Mouse (Mus musculus) heart, embryonic 13.5 days (tissue): ENCODE results near the gene Eef1a2. TPM values are rescaled to one million over a fixed set of nuclear protein-coding genes. Genes with fewer than 3 reads are reported as not detected.

Experiments used
- ATAC-seq: fragments of 200-750 bp; cut with Nextera tagmentation; 2 replicates; pipeline ENCODE4 v1.8.0; 2017; ENCODE audit warnings: moderate TSS enrichment; ENCODE audit not compliant: insufficient number of reproducible peaks, low FRiP score, low TSS enrichment; ENCODE audit errors: extremely low read depth
- H3K27ac ChIP-seq: fragments of 300-500 bp; sonication (generic); replicated peaks from 2 replicates; pipeline ENCODE4 v1.5.1; 2015; ENCODE audit warnings: moderate library complexity, mild to moderate bottlenecking, inconsistent platforms
- H3K27me3 ChIP-seq: fragments of 300-500 bp; sonication (generic); replicated peaks from 2 replicates; pipeline ENCODE4 v1.6.1; 2015; ENCODE audit warnings: mild to moderate bottlenecking, inconsistent platforms
- H3K36me3 ChIP-seq: fragments of 300-500 bp; sonication (generic); 2 replicates; pipeline ENCODE4 v1.6.1; 2015; ENCODE audit warnings: mild to moderate bottlenecking, inconsistent platforms
- H3K4me1 ChIP-seq: fragments of 300-500 bp; sonication (generic); 2 replicates; pipeline ENCODE4 v1.6.1; 2015; ENCODE audit warnings: inconsistent platforms
- H3K4me2 ChIP-seq: fragments of 300-500 bp; sonication (generic); 2 replicates; pipeline ENCODE4 v1.6.1; 2015; ENCODE audit warnings: inconsistent platforms, mild to moderate bottlenecking, moderate library complexity
- H3K4me3 ChIP-seq: fragments of 300-500 bp; sonication (generic); 2 replicates; pipeline ENCODE4 v1.5.1; 2015; ENCODE audit warnings: moderate library complexity, mild to moderate bottlenecking, inconsistent platforms
- H3K9ac ChIP-seq: fragments of 300-500 bp; sonication (generic); 2 replicates; pipeline ENCODE4 v1.6.1; 2015; ENCODE audit warnings: inconsistent platforms, mild to moderate bottlenecking, moderate library complexity
- H3K9me3 ChIP-seq: fragments of 300-500 bp; sonication (generic); 2 replicates; pipeline ENCODE4 v1.6.1; 2016; ENCODE audit warnings: inconsistent platforms
- WGBS: fragments of 180-500 bp; shearing (Covaris S2); methylation state at CpG from one replicate; pipeline ENCODE4 v1.1.7; 2015; ENCODE audit warnings: mixed read lengths; 5-methylcytosine and 5-hydroxymethylcytosine counted together
- polyA plus RNA-seq: library from polyadenylated mRNA; unstranded; fragments of >200 nt; fragmentation: Nextera tagmentation; extraction: Ambion mirVana; gene quantifications from 2 replicates; pipeline ENCODE4 v1.2.1, GENCODE M21; 2015

The Eef1a2 gene
- polyA plus RNA-seq, 1 experiment from 2014 or later, result 7.8 TPM

- H3K36me3 ChIP-seq, result peaks cover 13% of the 10 kb centered on the region
- peak overlapping the region; percentile 84 for H3K4me2 ChIP-seq
- ATAC-seq, result no peak
- peak overlapping the region; percentile 80; the same call in 1 of the 2 replicates for H3K4me3 ChIP-seq
- peak overlapping the region; percentile 53; the same call in 1 of the 2 replicates for H3K27ac ChIP-seq
- H3K9ac ChIP-seq, result 0 out of 2 replicates have a peak overlapping the region, but pooled peaks have one; percentile 24
- H3K9me3 ChIP-seq, result no peaks in the 10 kb centered on the region
- H3K27me3 ChIP-seq, result no peaks in the 10 kb centered on the region
- peaks cover 12% of the 10 kb centered on the region for H3K4me1 ChIP-seq
- 52% methylated on average over 2 of the region's 2 CpGs for WGBS
Observed at GRCm38 (mm10) chr2:181188681-181189080, 31.9 kb upstream of the Eef1a2 start.

GRCm38 (mm10) chr2:181187121-181188000, 30.5 kb upstream of the Eef1a2 start, which contains the start of gene Ppdpf:
TSS of gene Ppdpf (plus strand) at chr2:181187247.
- Histone ChIP-seq H3K27ac (peak within 1 kb of the TSS; percentile 94), H3K4me3 (peak within 1 kb of the TSS; percentile 80), H3K27me3 (no peaks in the 10 kb centered on the region), H3K4me1 (peaks cover 12% of the 10 kb centered on the region), H3K36me3 (peaks cover 13% of the 10 kb centered on the region), H3K4me2 (peak within 1 kb of the TSS; percentile 84), H3K9me3 (no peaks in the 10 kb centered on the region), H3K9ac (peak within 1 kb of the TSS; percentile 94)
- under 1% methylated on average over 64 of the region's 64 CpGs for WGBS
- ATAC-seq, result peak; percentile 86

- H3K9me3 ChIP-seq, result no peaks in the 10 kb centered on the region
- H3K4me2 ChIP-seq, result peak overlapping the region; percentile 84
- peaks cover 13% of the 10 kb centered on the region for H3K36me3 ChIP-seq
- H3K4me1 ChIP-seq, result peaks cover 12% of the 10 kb centered on the region
- peak overlapping the region; percentile 80 for H3K4me3 ChIP-seq
- H3K27me3 ChIP-seq, result no peaks in the 10 kb centered on the region
- under 1% methylated on average over 14 of the region's 14 CpGs for WGBS
- ATAC-seq, result no peak
- peak overlapping the region; percentile 94 for H3K9ac ChIP-seq
- H3K27ac ChIP-seq, result peak overlapping the region; percentile 94
Observed at GRCm38 (mm10) chr2:181186635-181187034, 29.8 kb upstream of the Eef1a2 start.

- H3K9me3 ChIP-seq, result no peaks in the 10 kb centered on the region
- no peaks in the 10 kb centered on the region for H3K36me3 ChIP-seq
- H3K27ac ChIP-seq, result no peak overlapping the region
- no peak for ATAC-seq
- H3K4me2 ChIP-seq, result no peak overlapping the region
- no peaks in the 10 kb centered on the region for H3K4me1 ChIP-seq
- no peaks in the 10 kb centered on the region for H3K27me3 ChIP-seq
- no peak overlapping the region for H3K9ac ChIP-seq
- 60% methylated on average over 6 of the region's 6 CpGs for WGBS
- H3K4me3 ChIP-seq, result no peak overlapping the region
Observed at GRCm38 (mm10) chr2:181180898-181181297, 24.1 kb upstream of the Eef1a2 start.

GRCm38 (mm10) chr2:181178471-181178870, 21.7 kb upstream of the Eef1a2 start:
- WGBS, result 53% methylated on average over 5 of the region's 5 CpGs
- H3K4me3 ChIP-seq, result no peak overlapping the region
- ATAC-seq, result no peak
- H3K27ac ChIP-seq, result no peak overlapping the region
- no peaks in the 10 kb centered on the region for H3K4me1 ChIP-seq
- H3K9ac ChIP-seq, result no peak overlapping the region
- no peaks in the 10 kb centered on the region for H3K27me3 ChIP-seq
- no peaks in the 10 kb centered on the region for H3K36me3 ChIP-seq
- H3K4me2 ChIP-seq, result no peak overlapping the region
- H3K9me3 ChIP-seq, result no peaks in the 10 kb centered on the region

GRCm38 (mm10) chr2:181178015-181178414, 21.2 kb upstream of the Eef1a2 start:
- H3K27ac ChIP-seq, result no peak overlapping the region
- no peak overlapping the region for H3K4me3 ChIP-seq
- no peak for ATAC-seq
- no peak overlapping the region for H3K9ac ChIP-seq
- H3K36me3 ChIP-seq, result no peaks in the 10 kb centered on the region
- H3K9me3 ChIP-seq, result no peaks in the 10 kb centered on the region
- 70% methylated on average over 3 of the region's 3 CpGs for WGBS
- no peak overlapping the region for H3K4me2 ChIP-seq
- no peaks in the 10 kb centered on the region for H3K27me3 ChIP-seq
- H3K4me1 ChIP-seq, result no peaks in the 10 kb centered on the region

- Histone ChIP-seq H3K9ac (no peak overlapping the region), H3K9me3 (peaks cover 1% of the 10 kb centered on the region; the same call in 1 of the 2 replicates), H3K4me3 (no peak overlapping the region), H3K4me1 (no peaks in the 10 kb centered on the region), H3K27me3 (no peaks in the 10 kb centered on the region), H3K36me3 (no peaks in the 10 kb centered on the region), H3K27ac (no peak overlapping the region), H3K4me2 (no peak overlapping the region)
- WGBS, result 81% methylated on average over 3 of the region's 3 CpGs
- ATAC-seq, result no peak
Observed at GRCm38 (mm10) chr2:181174646-181175045, 17.8 kb upstream of the Eef1a2 start.

GRCm38 (mm10) chr2:181166469-181166868, 9.7 kb upstream of the Eef1a2 start:
- Histone ChIP-seq H3K9me3 (peaks cover 3% of the 10 kb centered on the region; the same call in 1 of the 2 replicates), H3K4me3 (no peak overlapping the region), H3K9ac (no peak overlapping the region), H3K4me2 (no peak overlapping the region), H3K36me3 (no peaks in the 10 kb centered on the region), H3K4me1 (no peaks in the 10 kb centered on the region), H3K27ac (no peak overlapping the region), H3K27me3 (peaks cover 24% of the 10 kb centered on the region)
- no peak for ATAC-seq
- WGBS, result 82% methylated on average over 5 of the region's 5 CpGs

- H3K4me1 ChIP-seq, result peaks cover 40% of the 10 kb centered on the region
- H3K4me2 ChIP-seq, result no peak overlapping the region
- no peak for ATAC-seq
- WGBS, result 56% methylated on average over 4 of the region's 4 CpGs
- H3K36me3 ChIP-seq, result no peaks in the 10 kb centered on the region
- H3K4me3 ChIP-seq, result no peak overlapping the region
- no peaks in the 10 kb centered on the region for H3K9me3 ChIP-seq
- no peak overlapping the region for H3K27ac ChIP-seq
- no peak overlapping the region for H3K9ac ChIP-seq
- peaks cover 40% of the 10 kb centered on the region for H3K27me3 ChIP-seq
Observed at GRCm38 (mm10) chr2:181160821-181161220, 4.0 kb upstream of the Eef1a2 start.

GRCm38 (mm10) chr2:181159771-181160170, 3.0 kb upstream of the Eef1a2 start:
- Histone ChIP-seq H3K9ac (peak overlapping the region; percentile 70), H3K4me2 (peak overlapping the region; percentile 60)

GRCm38 (mm10) chr2:181159091-181159514, 2.3 kb upstream of the Eef1a2 start:
- no peaks in the 10 kb centered on the region for H3K9me3 ChIP-seq
- H3K27me3 ChIP-seq, result peaks cover 50% of the 10 kb centered on the region
- peak overlapping the region; percentile 92 for H3K27ac ChIP-seq
- peak overlapping the region; percentile 10 for H3K4me3 ChIP-seq
- peak overlapping the region; percentile 70 for H3K9ac ChIP-seq
- no peaks in the 10 kb centered on the region for H3K36me3 ChIP-seq
- H3K4me1 ChIP-seq, result peaks cover 57% of the 10 kb centered on the region
- no peak for ATAC-seq
- 28% methylated on average over 7 of the region's 7 CpGs for WGBS
- H3K4me2 ChIP-seq, result peak overlapping the region; percentile 60

More at GRCm38 (mm10) chr2:181159771-181160170, 3.0 kb upstream of the Eef1a2 start:
- ATAC-seq, result peak; percentile 45; the same call in 1 of the 2 replicates
- Histone ChIP-seq H3K4me1 (peaks cover 50% of the 10 kb centered on the region), H3K27ac (peak overlapping the region; percentile 92), H3K36me3 (no peaks in the 10 kb centered on the region), H3K27me3 (peaks cover 44% of the 10 kb centered on the region), H3K4me3 (peak overlapping the region; percentile 10; the same call in 1 of the 2 replicates), H3K9me3 (no peaks in the 10 kb centered on the region)
- WGBS, result 0% methylated on average over 2 of the region's 2 CpGs
